Comparison of ENCODE assay signal across 20 mouse cellular contexts in the genomic region with DNA sequence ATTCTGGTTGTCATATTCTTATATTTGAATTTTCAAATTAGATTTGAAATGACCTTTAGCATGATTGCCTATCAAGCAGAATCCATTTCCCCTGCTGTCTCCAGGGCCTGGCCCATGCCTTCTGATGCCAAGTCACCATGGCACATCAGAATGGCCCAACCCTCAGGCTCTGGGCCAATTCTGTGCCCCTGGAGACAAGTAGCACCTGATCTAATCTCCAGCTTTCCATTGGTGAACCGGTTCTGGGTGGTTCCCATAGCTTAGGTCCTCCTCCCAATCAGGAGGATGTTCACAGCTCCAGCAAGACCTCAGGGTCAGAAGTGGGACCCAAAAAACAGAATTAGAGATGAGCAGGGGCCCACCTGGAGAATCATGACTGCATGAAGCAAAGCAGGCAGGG. TPM values are rescaled to one million over a fixed set of nuclear protein-coding genes. Genes with fewer than 3 reads are reported as not detected.
A peak's percentile ranks its signal among the peaks of the same experiment; 100 is the strongest.
DNase-seq lines count a peak whose midpoint lies in the region; ATAC-seq lines count a peak whose summit lies in the region.
"Had no signal": no experiment of that assay in that cellular context is flagged by ENCODE, and none has a peak within 500 bp of the region (broad histone marks: within the 10 kb centered on the region; RNA-seq: fewer than 3 reads in every experiment).

No protein-coding gene starts in this region.

- no peak overlapping the region for H3K9ac ChIP-seq in heart, embryonic 12.5 days
- H3K9ac ChIP-seq in midbrain, embryonic 15.5 days = no peak overlapping the region
- H3K9ac ChIP-seq: embryonic facial prominence, embryonic 13.5 days; forebrain, embryonic 12.5 days; hindbrain, embryonic 14.5 days; intestine, embryonic 15.5 days had no signal

- WGBS in heart, embryonic 12.5 days = 53% methylated on average over 1 of the region's 1 CpGs
- WGBS in midbrain, embryonic 15.5 days = 71% methylated on average over 1 of the region's 1 CpGs

- H3K27me3 ChIP-seq in heart, embryonic 12.5 days (replicated peaks) = no peaks in the 10 kb centered on the region
- H3K27me3 ChIP-seq in midbrain, embryonic 15.5 days (replicated peaks) = no peaks in the 10 kb centered on the region
- H3K27me3 ChIP-seq: embryonic facial prominence, embryonic 13.5 days; forebrain, embryonic 12.5 days; intestine, embryonic 15.5 days had no signal

- peak; percentile 74 for DNase-seq in adrenal gland, postnatal 10 days
- DNase-seq in adrenal gland, adult 18-20 months (ENCODE audit: low spot score in 2 of 2) = no peak
- DNase-seq in heart, adult 11 months = peak; percentile 87
- DNase-seq in lung, adult 18-20 months = peak; percentile 18 to 36
- no peak for DNase-seq in lung, postnatal 14 days
- DNase-seq: cerebellum, adult 11-12 months; cerebellum, adult 9-11 months; gastrocnemius, postnatal 10 days; heart, adult 2 months had no signal

- 0 out of 2 replicates have a peak, but pooled peaks cover 4% of the 10 kb centered on the region for H3K9me3 ChIP-seq in heart, embryonic 12.5 days (replicated peaks)
- no peaks in the 10 kb centered on the region for H3K9me3 ChIP-seq in midbrain, embryonic 15.5 days
- H3K9me3 ChIP-seq: embryonic facial prominence, embryonic 13.5 days; forebrain, embryonic 12.5 days; hindbrain, embryonic 10.5 days; intestine, embryonic 15.5 days had no signal

- peaks cover 18% of the 10 kb centered on the region for H3K4me1 ChIP-seq in heart, embryonic 12.5 days (replicated peaks)
- H3K4me1 ChIP-seq in midbrain, embryonic 15.5 days = no peaks in the 10 kb centered on the region
- H3K4me1 ChIP-seq: forebrain, embryonic 12.5 days had no signal

- H3K36me3 ChIP-seq in heart, embryonic 12.5 days = no peaks in the 10 kb centered on the region
- no peaks in the 10 kb centered on the region for H3K36me3 ChIP-seq in midbrain, embryonic 15.5 days (replicated peaks)
- H3K36me3 ChIP-seq: embryonic facial prominence, embryonic 13.5 days; forebrain, embryonic 12.5 days; hindbrain, embryonic 10.5 days; intestine, embryonic 15.5 days had no signal

- no peak overlapping the region for H3K4me2 ChIP-seq in heart, embryonic 12.5 days
- H3K4me2 ChIP-seq in midbrain, embryonic 15.5 days = no peak overlapping the region
- H3K4me2 ChIP-seq: embryonic facial prominence, embryonic 13.5 days; forebrain, embryonic 12.5 days; heart, embryonic 11.5 days; hindbrain, embryonic 14.5 days; intestine, embryonic 15.5 days had no signal

- H3K27ac ChIP-seq in heart, embryonic 12.5 days (ENCODE audit: poor library complexity, severe bottlenecking) = no peak overlapping the region
- H3K27ac ChIP-seq in midbrain, embryonic 15.5 days = no peak overlapping the region
- H3K27ac ChIP-seq: embryonic facial prominence, embryonic 13.5 days; forebrain, embryonic 12.5 days; heart, adult 2 months; hindbrain, embryonic 10.5 days; hindbrain, embryonic 14.5 days; intestine, embryonic 15.5 days had no signal

- H3K4me3 ChIP-seq in heart, embryonic 12.5 days = no peak overlapping the region
- H3K4me3 ChIP-seq in midbrain, embryonic 15.5 days = no peak overlapping the region
- H3K4me3 ChIP-seq: embryonic facial prominence, embryonic 13.5 days; forebrain, embryonic 12.5 days; heart, adult 2 months; hindbrain, embryonic 10.5 days; intestine, embryonic 15.5 days had no signal

- ATAC-seq in heart, embryonic 12.5 days (ENCODE audit: insufficient number of reproducible peaks, low FRiP score) = no peak
- ATAC-seq in megakaryocyte progenitor cell, adult 5-6 weeks (replicated peaks; ENCODE audit: poor library complexity) = peak; percentile 40; the same call in 1 of the 2 replicates
- ATAC-seq in midbrain, embryonic 15.5 days (replicated peaks) = no peak
- ATAC-seq: forebrain, embryonic 16.5 days; intestine, embryonic 15.5 days had no signal

RNA-seq across cellular contexts. Expression of a gene that starts 30.2 kb away (rescaled TPM):
- total RNA-seq in adrenal gland, postnatal 10 days (2021) = 10 to 100 TPM; 24.1 to 39.0 TPM
- 10 to 100 TPM; 19.0 to 45.4 TPM for total RNA-seq in adrenal gland, adult 18-20 months (2021)
- 10.2 and 10.6 TPM in 2 replicates for polyA plus RNA-seq in heart, embryonic 12.5 days (2016; fragmentation: Nextera tagmentation; extraction: Ambion mirVana)
- 0.27 and 1.3 TPM in 2 replicates for total RNA-seq in megakaryocyte progenitor cell, adult 5-6 weeks (2015)
- 0.42 and 0.98 TPM in 2 replicates for total RNA-seq in megakaryocyte progenitor cell, adult 5-6 weeks (2017)
- 0.33 and 0.44 TPM in 2 replicates for polyA plus RNA-seq in midbrain, embryonic 15.5 days (2015; fragmentation: Nextera tagmentation; extraction: Ambion mirVana)
- total RNA-seq: MEL had no signal

RNA-seq across cellular contexts. Expression of a gene that starts 52.6 kb away (rescaled TPM):
- 10 to 100 TPM; 10.0 to 10.7 TPM for total RNA-seq in adrenal gland, postnatal 10 days (2021)
- 10 to 100 TPM; 12.1 to 13.0 TPM for total RNA-seq in adrenal gland, adult 18-20 months (2021)
- polyA plus RNA-seq in heart, embryonic 12.5 days (2016; fragmentation: Nextera tagmentation; extraction: Ambion mirVana) = 7.2 and 8.1 TPM in 2 replicates
- 13.9 and 14.9 TPM in 2 replicates for total RNA-seq in megakaryocyte progenitor cell, adult 5-6 weeks (2015)
- 10.8 and 13.5 TPM in 2 replicates for total RNA-seq in megakaryocyte progenitor cell, adult 5-6 weeks (2017)
- 5.9 and 6.6 TPM in 2 replicates for polyA plus RNA-seq in midbrain, embryonic 15.5 days (2015; fragmentation: Nextera tagmentation; extraction: Ambion mirVana)

Comparison
In these comparisons a context has a peak if more than half of its experiments do, and no peak if none do; other contexts are left out.
1. DNase-seq: peak in adrenal gland, postnatal 10 days (single experiment), heart, adult 11 months (single experiment) and lung, adult 18-20 months (2 of 2); none in adrenal gland, adult 18-20 months (0 of 2) and lung, postnatal 14 days (single experiment).
2. RNA of a gene that starts 30.2 kb away (total RNA-seq): 19.0 to 45.4 TPM in adrenal gland, adult 18-20 months and 24.1 to 39.0 TPM in adrenal gland, postnatal 10 days; 0.27 to 1.3 TPM in megakaryocyte progenitor cell, adult 5-6 weeks; every median in the first group is over 4 times any median in the second.